Mouse (Mus musculus) embryonic fibroblast, embryonic 13.5 days (primary cell): ENCODE results near the gene Tnpo3.

ENCODE experiments used
- CTCF ChIP-seq: IDR thresholded peaks from 2 replicates; pipeline ENCODE4 v1.5.1; 2011; ENCODE audit warnings: mild to moderate bottlenecking, control low read depth, low read length, moderate library complexity, borderline replicate concordance; ENCODE audit not compliant: insufficient read depth
- POLR2A ChIP-seq: IDR thresholded peaks from 2 replicates; pipeline ENCODE4 v1.6.1; 2011; ENCODE audit warnings: low read depth, mild to moderate bottlenecking, control low read depth, low read length, moderate library complexity

GRCm38 (mm10) chr6:29650170-29650549, 40.5 kb upstream of the Tnpo3 start:
- TF ChIP-seq CTCF = no peak
- TF ChIP-seq POLR2A = no peak
